In the genomic region with DNA sequence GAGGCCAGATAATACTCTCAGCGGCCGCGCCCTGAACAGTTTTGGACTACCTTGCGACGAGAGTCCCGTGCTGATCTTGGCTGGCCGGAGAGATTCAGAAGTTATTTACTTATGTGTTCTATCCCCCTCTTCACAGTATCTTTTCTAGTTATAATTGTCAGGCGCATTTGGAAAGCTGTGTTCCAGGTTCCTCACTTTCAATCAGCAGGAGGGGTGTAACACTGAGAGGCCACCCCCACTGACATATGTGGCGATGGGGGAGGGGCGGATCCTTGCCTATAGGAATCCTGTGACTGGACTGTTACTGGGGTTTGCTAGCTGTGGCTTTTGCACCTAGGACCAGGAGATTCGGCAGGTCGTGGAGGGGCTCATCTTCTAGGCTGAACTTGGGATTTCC, we compare ENCODE assay signal across 8 mouse cellular contexts. TPM values are rescaled to one million over a fixed set of nuclear protein-coding genes. Genes with fewer than 3 reads are reported as not detected.
DNase-seq lines count a peak whose midpoint lies in the region; ATAC-seq and TF ChIP-seq lines count a peak whose summit lies in the region.

No protein-coding gene starts in this region.

- H3K4me3 ChIP-seq in heart, adult 2 months: peak overlapping the region; percentile 75
- H3K4me3 ChIP-seq in bone marrow macrophage, adult 2 months (ENCODE audit: insufficient read depth, low read length): peak overlapping the region; percentile 69
- peak overlapping the region; percentile 94 for H3K4me3 ChIP-seq in forebrain, embryonic 12.5 days (replicated peaks)
- peak overlapping the region; percentile 95 for H3K4me3 ChIP-seq in intestine, embryonic 15.5 days (replicated peaks)
- H3K4me3 ChIP-seq in liver, postnatal 0 days (ENCODE audit: low read depth, low read length): peak overlapping the region; percentile 97

- peaks cover 12% of the 10 kb centered on the region for H3K4me1 ChIP-seq in heart, adult 2 months (ENCODE audit: control insufficient read depth, insufficient read depth, low read length)
- H3K4me1 ChIP-seq in bone marrow macrophage, adult 2 months (ENCODE audit: control insufficient read depth, insufficient read depth, low read length): peaks cover 25% of the 10 kb centered on the region
- H3K4me1 ChIP-seq in forebrain, embryonic 12.5 days: peaks cover 44% of the 10 kb centered on the region
- peaks cover 47% of the 10 kb centered on the region for H3K4me1 ChIP-seq in intestine, embryonic 15.5 days (replicated peaks)
- H3K4me1 ChIP-seq in liver, postnatal 0 days (ENCODE audit: insufficient read depth): peaks cover 45% of the 10 kb centered on the region

- no peaks in the 10 kb centered on the region for H3K27me3 ChIP-seq in heart, adult 2 months (ENCODE audit: control insufficient read depth, insufficient read depth, low read length)
- H3K27me3 ChIP-seq in forebrain, embryonic 12.5 days: no peaks in the 10 kb centered on the region
- no peaks in the 10 kb centered on the region for H3K27me3 ChIP-seq in intestine, embryonic 15.5 days (replicated peaks)
- H3K27me3 ChIP-seq in liver, postnatal 0 days (ENCODE audit: insufficient read depth, low read length): no peaks in the 10 kb centered on the region

- 0 out of 2 replicates have a peak, but pooled peaks cover 2% of the 10 kb centered on the region for H3K36me3 ChIP-seq in heart, adult 2 months (ENCODE audit: control insufficient read depth, insufficient read depth, low read length)
- no peaks in the 10 kb centered on the region for H3K36me3 ChIP-seq in forebrain, embryonic 12.5 days (replicated peaks)
- no peaks in the 10 kb centered on the region for H3K36me3 ChIP-seq in intestine, embryonic 15.5 days
- H3K36me3 ChIP-seq in liver, postnatal 0 days (replicated peaks; ENCODE audit: insufficient read depth, low read length): no peaks in the 10 kb centered on the region

- H3K9me3 ChIP-seq in forebrain, embryonic 12.5 days: no peaks in the 10 kb centered on the region
- no peaks in the 10 kb centered on the region for H3K9me3 ChIP-seq in intestine, embryonic 15.5 days
- no peaks in the 10 kb centered on the region for H3K9me3 ChIP-seq in liver, postnatal 0 days (ENCODE audit: low read length)

- TF ChIP-seq CTCF in heart, adult 2 months (IDR thresholded peaks at IDR 0.05): no peak
- TF ChIP-seq CTCF in bone marrow macrophage, adult 2 months (IDR thresholded peaks at IDR 0.05; ENCODE audit: low read depth, low read length): no peak
- no peak for TF ChIP-seq CTCF in liver, postnatal 0 days (IDR thresholded peaks at IDR 0.05; ENCODE audit: low read depth)

- intact Hi-C loops in heart, adult 2 months (cut with DNase I): no loop called here
- intact Hi-C loops in heart, postnatal 36 days (cut with DNase I): loop anchor here (2.0 kb wide), 2 partner anchors 26 to 36 kb away; partner anchors contain the start of gene Rimbp3

- no peaks in the 10 kb centered on the region for H3K79me2 ChIP-seq in heart, adult 2 months (replicated peaks; ENCODE audit: control insufficient read depth, insufficient read depth, low read length)

- no peak for DNase-seq in heart, adult 2 months
- no peak for DNase-seq in heart, postnatal 36 days
- peak; percentile 61 for DNase-seq in liver, postnatal 0 days
- peak; percentile 69 for DNase-seq in right cerebral cortex, postnatal 14 days
- no peak for DNase-seq in gastrocnemius, postnatal 10 days

- H3K9ac ChIP-seq in heart, adult 2 months (ENCODE audit: low read depth, low read length): peak overlapping the region; percentile 92
- peak overlapping the region; percentile 91 for H3K9ac ChIP-seq in forebrain, embryonic 12.5 days
- H3K9ac ChIP-seq in intestine, embryonic 15.5 days: peak overlapping the region; percentile 92
- peak overlapping the region; percentile 96 for H3K9ac ChIP-seq in liver, postnatal 0 days (replicated peaks)

- no peak for TF ChIP-seq POLR2A in heart, adult 2 months (IDR thresholded peaks at IDR 0.05; ENCODE audit: insufficient read depth, low read depth, low read length)
- no peak for TF ChIP-seq POLR2A in bone marrow macrophage, adult 2 months (IDR thresholded peaks at IDR 0.05; ENCODE audit: borderline replicate concordance, low read depth, low read length)

- 3% methylated on average over 12 of the region's 12 CpGs for WGBS in heart, adult 2 months
- WGBS in forebrain, embryonic 12.5 days: 3% methylated on average over 12 of the region's 12 CpGs
- 2% methylated on average over 12 of the region's 12 CpGs for WGBS in intestine, embryonic 15.5 days
- 3% methylated on average over 12 of the region's 12 CpGs for WGBS in liver, postnatal 0 days (ENCODE audit: insufficient replicate concordance)

- no peak for TF ChIP-seq EP300 in heart, adult 2 months (IDR thresholded peaks at IDR 0.05; ENCODE audit: insufficient read depth, low read depth, low read length)
- no peak for TF ChIP-seq EP300 in liver, postnatal 0 days (IDR thresholded peaks at IDR 0.05; ENCODE audit: low read depth)

- no peak for ATAC-seq in forebrain, embryonic 12.5 days (ENCODE audit: low FRiP score)
- 0 out of 2 replicates have a peak, but pooled peaks have one; percentile 18 for ATAC-seq in intestine, embryonic 15.5 days
- no peak for ATAC-seq in liver, postnatal 0 days

- H3K4me2 ChIP-seq in forebrain, embryonic 12.5 days: peak overlapping the region; percentile 89
- H3K4me2 ChIP-seq in intestine, embryonic 15.5 days (replicated peaks): peak overlapping the region; percentile 95
- H3K4me2 ChIP-seq in liver, postnatal 0 days (ENCODE audit: low read depth, low read length): peak overlapping the region; percentile 98

- H3K27ac ChIP-seq in heart, adult 2 months: no peak overlapping the region; the same call in 1 of the 2 replicates
- H3K27ac ChIP-seq in bone marrow macrophage, adult 2 months (ENCODE audit: insufficient read depth, low read depth, low read length): no peak overlapping the region
- peak overlapping the region; percentile 95 for H3K27ac ChIP-seq in forebrain, embryonic 12.5 days
- H3K27ac ChIP-seq in intestine, embryonic 15.5 days: peak overlapping the region; percentile 94
- peak overlapping the region; percentile 83; the same call in 1 of the 2 replicates for H3K27ac ChIP-seq in liver, postnatal 0 days (ENCODE audit: low read depth)

RNA-seq across cellular contexts. Expression of gene Hic2, which starts 1.1 kb away (rescaled TPM):
- total RNA-seq in heart, adult 2 months (2021): 1 to 10 TPM; 1.5 to 2.0 TPM
- polyA plus RNA-seq in heart, adult 2 months (2012; rRNA removed): 1.2 and 2.2 TPM in 2 replicates
- 1 to 10 TPM; 2.2 to 2.3 TPM for total RNA-seq in heart, postnatal 36 days (2021)
- 1.9 and 2.0 TPM in 2 replicates for polyA plus RNA-seq in bone marrow macrophage, adult 2 months (2012; ENCODE audit: insufficient read depth, insufficient read length, missing spikeins)
- polyA plus RNA-seq in forebrain, embryonic 12.5 days (2016; fragmentation: Nextera tagmentation; extraction: Ambion mirVana): 12.7 and 13.4 TPM in 2 replicates
- polyA plus RNA-seq in intestine, embryonic 15.5 days (2015; fragmentation: Nextera tagmentation; extraction: Ambion mirVana): 5.8 and 6.0 TPM in 2 replicates
- polyA plus RNA-seq in liver, postnatal 0 days (2015; fragmentation: Nextera tagmentation; extraction: Ambion mirVana): 1.4 and 1.6 TPM in 2 replicates
- total RNA-seq in gastrocnemius, postnatal 10 days (2021): 1 to 10 TPM; 1.7 to 2.1 TPM

RNA-seq across cellular contexts. Expression of gene Rimbp3, which starts 26.1 kb away (rescaled TPM):
- under 1 TPM; 0.13 to 0.16 TPM for total RNA-seq in heart, adult 2 months (2021)
- 0.09 and 0.14 TPM in 2 replicates for polyA plus RNA-seq in heart, adult 2 months (2012; rRNA removed)
- under 1 TPM; 0.08 to 0.25 TPM for total RNA-seq in heart, postnatal 36 days (2021)
- polyA plus RNA-seq in bone marrow macrophage, adult 2 months (2012; ENCODE audit: insufficient read depth, insufficient read length, missing spikeins): not detected in 2 replicates
- 1.9 and 2.1 TPM in 2 replicates for polyA plus RNA-seq in forebrain, embryonic 12.5 days (2016; fragmentation: Nextera tagmentation; extraction: Ambion mirVana)
- 0.57 and 0.67 TPM in 2 replicates for polyA plus RNA-seq in intestine, embryonic 15.5 days (2015; fragmentation: Nextera tagmentation; extraction: Ambion mirVana)
- polyA plus RNA-seq in liver, postnatal 0 days (2015; fragmentation: Nextera tagmentation; extraction: Ambion mirVana): 0.02 TPM in 1 of 2 replicates, not detected in the other
- under 1 TPM; 0.11 to 0.19 TPM for total RNA-seq in gastrocnemius, postnatal 10 days (2021)

RNA-seq across cellular contexts. Expression of gene Ube2l3, which starts 32.0 kb away (rescaled TPM):
- total RNA-seq in heart, adult 2 months (2021): 100 to 1,000 TPM; 102 to 112 TPM
- polyA plus RNA-seq in heart, adult 2 months (2012; rRNA removed): 55.0 and 74.7 TPM in 2 replicates
- total RNA-seq in heart, postnatal 36 days (2021): 100 to 1,000 TPM; 110 to 125 TPM
- polyA plus RNA-seq in bone marrow macrophage, adult 2 months (2012; ENCODE audit: insufficient read depth, insufficient read length, missing spikeins): 208 and 222 TPM in 2 replicates
- polyA plus RNA-seq in forebrain, embryonic 12.5 days (2016; fragmentation: Nextera tagmentation; extraction: Ambion mirVana): 388 and 407 TPM in 2 replicates
- 352 and 386 TPM in 2 replicates for polyA plus RNA-seq in intestine, embryonic 15.5 days (2015; fragmentation: Nextera tagmentation; extraction: Ambion mirVana)
- polyA plus RNA-seq in liver, postnatal 0 days (2015; fragmentation: Nextera tagmentation; extraction: Ambion mirVana): 147 and 149 TPM in 2 replicates
- total RNA-seq in gastrocnemius, postnatal 10 days (2021): 100 to 1,000 TPM; 163 to 166 TPM

RNA-seq across cellular contexts. Expression of gene Tmem191c, which starts 41.4 kb away (rescaled TPM):
- total RNA-seq in heart, adult 2 months (2021): 1 to 10 TPM; 1.1 to 1.5 TPM
- polyA plus RNA-seq in heart, adult 2 months (2012; rRNA removed): 2.7 and 6.7 TPM in 2 replicates
- total RNA-seq in heart, postnatal 36 days (2021): 1 to 10 TPM; 2.1 to 2.4 TPM
- 9.6 and 13.6 TPM in 2 replicates for polyA plus RNA-seq in bone marrow macrophage, adult 2 months (2012; ENCODE audit: insufficient read depth, insufficient read length, missing spikeins)
- 13.9 and 14.3 TPM in 2 replicates for polyA plus RNA-seq in forebrain, embryonic 12.5 days (2016; fragmentation: Nextera tagmentation; extraction: Ambion mirVana)
- polyA plus RNA-seq in intestine, embryonic 15.5 days (2015; fragmentation: Nextera tagmentation; extraction: Ambion mirVana): 12.7 and 17.6 TPM in 2 replicates
- polyA plus RNA-seq in liver, postnatal 0 days (2015; fragmentation: Nextera tagmentation; extraction: Ambion mirVana): 1.6 and 2.7 TPM in 2 replicates
- total RNA-seq in gastrocnemius, postnatal 10 days (2021): 1 to 10 TPM; 1.9 to 3.0 TPM

Comparison
In these comparisons a context has a peak if more than half of its experiments do, and no peak if none do; other contexts are left out.
1. DNase-seq: peak in liver, postnatal 0 days (single experiment) and right cerebral cortex, postnatal 14 days (single experiment); none in heart, adult 2 months (0 of 2), heart, postnatal 36 days (0 of 2) and gastrocnemius, postnatal 10 days (single experiment).
2. H3K27ac ChIP-seq: peak in forebrain, embryonic 12.5 days (single experiment), intestine, embryonic 15.5 days (single experiment) and liver, postnatal 0 days (single experiment); none in heart, adult 2 months (single experiment) and bone marrow macrophage, adult 2 months (single experiment).
3. Peak in every context shown above with its lines, with median percentiles within 50 percentile points of each other: H3K4me3 ChIP-seq, H3K9ac ChIP-seq and H3K4me2 ChIP-seq.